Mouse (Mus musculus): ENCODE measurements around the gene Papola. TPM values are rescaled to one million over a fixed set of nuclear protein-coding genes. Genes with fewer than 3 reads are reported as not detected.

Gene Papola
- polyA plus RNA-seq, 1 experiment: 52.7 TPM

GRCm38 (mm10) chr12:105884515-105885323, 100.2 kb downstream of the Papola start:
- no peak for DNase-seq (ENCODE audit: low read depth in 1 of 2, low spot score in 2 of 2)

More at GRCm38 (mm10) chr12:105884515-105885323, 100.2 kb downstream of the Papola start:
- no peak overlapping the region for H3K4me3 ChIP-seq (ENCODE audit: extremely low read depth, insufficient read depth, insufficient read length)
- no peak overlapping the region for H3K27ac ChIP-seq (ENCODE audit: insufficient read depth, low read length)
- H3K36me3 ChIP-seq (ENCODE audit: control insufficient read depth, insufficient read depth, low read length): no peaks in the 10 kb centered on the region
- no peaks in the 10 kb centered on the region for H3K27me3 ChIP-seq (ENCODE audit: control insufficient read depth, insufficient read depth, low read length)
- no peaks in the 10 kb centered on the region for H3K4me1 ChIP-seq (ENCODE audit: control insufficient read depth, insufficient read depth, insufficient read length)
- TF ChIP-seq CTCF (IDR thresholded peaks at IDR 0.05; ENCODE audit: extremely low read depth, insufficient read depth, insufficient read length, insufficient replicate concordance) (no peak), POLR2A (IDR thresholded peaks at IDR 0.05; ENCODE audit: low read depth, low read length) (no peak)
- WGBS: 62% methylated on average over 22 of the region's 22 CpGs

Other genes with a start within 250 kb of the Papola start
- gene Bdkrb2, start 221.5 kb upstream of the Papola start, polyA plus RNA-seq (2012; rRNA removed): 0.09 and 0.18 TPM in 2 replicates
- 0.08 and 0.15 TPM in 2 replicates for gene Bdkrb1, start 181.6 kb upstream of the Papola start, polyA plus RNA-seq (2012; rRNA removed)
- 5.2 TPM in 2 replicates for gene Gskip, start 99.9 kb upstream of the Papola start, polyA plus RNA-seq (2012; rRNA removed)
- 11.6 and 12.6 TPM in 2 replicates for gene Atg2b, start 99.5 kb upstream of the Papola start, polyA plus RNA-seq (2012; rRNA removed)
- gene Ak7, start 78.7 kb upstream of the Papola start, polyA plus RNA-seq (2012; rRNA removed): 0.02 and 0.07 TPM in 2 replicates
- gene Vrk1, start 225.5 kb downstream of the Papola start, polyA plus RNA-seq (2012; rRNA removed): 8.4 and 9.5 TPM in 2 replicates